Mouse (Mus musculus): ENCODE measurements around the gene Pde8b.
A peak's percentile ranks its signal among the peaks of the same experiment; 100 is the strongest.

The Pde8b gene

DNA sequence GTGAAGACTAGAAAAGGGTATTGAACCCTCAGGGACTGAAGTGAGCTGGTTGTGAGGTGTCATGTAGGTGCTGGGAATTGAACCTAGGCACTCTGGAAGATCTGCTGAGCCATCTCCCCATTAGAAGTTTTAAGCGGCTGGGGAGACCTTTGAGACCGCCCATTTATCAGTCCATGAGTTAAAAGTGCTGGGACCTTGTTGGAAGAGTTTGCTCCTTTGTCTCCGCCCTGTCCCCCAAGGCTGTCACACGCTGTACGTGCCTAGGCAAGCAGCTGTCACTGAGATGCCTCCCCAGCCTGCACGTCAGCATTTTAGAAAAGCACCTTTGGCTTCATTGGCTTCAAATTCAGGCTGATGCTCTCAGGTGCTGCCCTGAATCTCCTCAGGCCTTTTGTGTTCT is 229.9 kb downstream of the Pde8b start:
- no peak for DNase-seq (ENCODE audit: low spot score in 2 of 2)

DNA sequence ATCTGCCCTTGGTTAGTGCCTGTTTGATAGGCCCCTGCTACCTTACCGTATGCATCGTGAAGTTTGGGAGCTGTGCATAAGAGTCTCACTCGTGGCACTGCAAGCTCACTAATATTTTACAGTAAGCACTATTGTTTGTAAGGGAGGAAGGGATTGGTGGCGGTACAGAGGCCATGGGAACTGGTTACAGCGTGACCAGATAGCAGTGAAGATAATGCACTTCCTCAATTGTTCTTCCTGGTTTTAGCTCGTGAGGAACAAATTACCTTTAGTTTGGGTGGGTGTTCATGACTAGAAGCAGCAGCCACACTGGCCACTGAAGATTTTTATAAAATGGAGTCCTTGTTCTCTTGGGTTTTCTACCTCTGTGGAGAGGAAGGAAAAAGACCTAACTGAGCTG is 230.8 kb downstream of the Pde8b start:
- no peak for DNase-seq (ENCODE audit: low spot score in 2 of 2)

GRCm38 (mm10) chr13:95017916-95018315 is 232.2 kb downstream of the Pde8b start:
- DNase-seq (ENCODE audit: low spot score in 2 of 2): no peak

DNA sequence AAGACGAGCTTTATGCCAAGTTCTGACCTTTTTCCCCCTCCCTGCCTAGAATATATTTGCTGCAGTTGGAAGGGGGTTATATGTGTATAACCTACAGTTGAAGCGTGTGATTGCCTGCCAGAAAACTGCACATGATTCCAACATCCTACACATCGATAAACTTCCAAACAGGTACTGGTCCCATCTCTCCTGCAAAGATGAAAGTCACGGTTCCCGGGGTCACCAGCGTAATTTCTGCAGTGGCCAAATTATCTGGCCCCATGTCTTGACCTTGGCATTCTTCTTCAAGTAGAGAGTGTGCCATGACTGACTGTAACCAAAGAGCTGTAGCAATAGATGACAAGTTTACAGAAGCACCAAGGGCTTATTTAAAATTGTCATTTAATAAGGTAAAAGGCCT is 232.9 kb downstream of the Pde8b start:
- DNase-seq (ENCODE audit: low spot score in 2 of 2): no peak

GRCm38 (mm10) chr13:95011546-95012257 is 238.4 kb downstream of the Pde8b start:
- no peak for DNase-seq (ENCODE audit: low spot score in 2 of 2)

- no peak for DNase-seq (ENCODE audit: low spot score in 2 of 2)
Measured at GRCm38 (mm10) chr13:95009261-95009660, 240.9 kb downstream of the Pde8b start.

DNA sequence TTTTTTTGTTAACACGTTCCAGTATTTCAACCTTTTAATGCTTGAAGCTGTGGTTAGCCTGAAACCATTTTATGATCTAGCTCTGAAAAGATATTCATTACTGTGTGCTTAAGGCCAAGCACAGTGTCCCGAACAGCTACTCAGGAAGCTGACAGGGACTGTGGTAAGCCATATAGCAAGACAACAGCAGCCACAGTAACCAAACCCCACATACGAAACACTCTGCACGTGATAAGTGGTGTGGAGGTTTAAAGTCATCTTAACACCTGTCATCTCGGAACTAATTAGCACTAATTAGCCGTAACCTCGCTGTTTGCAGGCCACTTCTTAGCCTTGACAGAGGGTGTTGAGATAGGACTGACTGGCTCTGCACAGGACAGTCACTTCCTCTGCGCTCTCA is 242.9 kb downstream of the Pde8b start:
- DNase-seq (ENCODE audit: low spot score in 2 of 2): no peak

DNA sequence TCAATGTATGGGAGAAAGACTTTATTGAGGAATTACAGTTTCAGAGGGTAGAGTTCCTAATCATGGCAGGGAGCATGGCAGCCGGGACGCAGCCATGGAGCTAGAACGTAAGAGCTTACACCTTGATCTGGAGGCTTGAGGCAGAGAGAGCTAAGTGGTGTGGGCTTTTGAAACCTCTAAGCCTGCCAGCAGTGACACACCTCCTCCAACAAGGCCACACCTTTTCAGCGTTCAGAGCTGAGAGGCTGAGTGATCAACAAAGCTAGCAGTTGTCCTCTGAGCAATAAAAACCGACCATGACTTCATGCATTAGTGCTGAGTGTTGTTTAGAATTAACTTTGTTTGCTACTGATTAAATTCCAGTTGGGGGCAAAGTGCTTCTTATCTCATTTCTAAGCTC is 259.6 kb downstream of the Pde8b start:
- DNase-seq (ENCODE audit: low spot score in 2 of 2): no peak

GRCm38 (mm10) chr13:94979081-94979480 is 271.1 kb downstream of the Pde8b start:
- DNase-seq (ENCODE audit: low spot score in 2 of 2): peak in 1 of 2 experiments; percentile 2

GRCm38 (mm10) chr13:94976219-94977186 is 273.6 kb downstream of the Pde8b start, which contains the start of gene Wdr41:
Gene Wdr41, plus strand, starts transcription at chr13:94976344.
- peak; percentile 83 to 91 for DNase-seq (ENCODE audit: low spot score in 2 of 2)

DNA sequence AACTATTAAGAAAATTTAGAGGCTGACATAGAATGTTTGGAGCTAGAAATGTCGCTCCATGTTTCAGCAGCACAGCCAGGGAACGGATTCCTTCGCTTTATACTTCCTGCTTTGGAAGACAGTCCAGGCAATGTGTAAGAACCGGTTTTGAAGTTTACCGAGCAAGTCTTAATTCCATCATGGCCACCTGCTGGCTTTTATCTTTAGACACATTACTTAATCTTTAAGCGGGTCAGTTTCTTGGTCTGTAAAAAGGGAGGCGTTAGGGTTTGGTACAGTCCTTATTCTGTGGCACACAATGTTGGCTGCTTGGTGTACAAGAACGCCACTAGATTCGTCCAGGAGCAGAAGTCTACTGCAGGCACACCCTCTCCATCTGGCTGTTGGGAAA is 274.3 kb downstream of the Pde8b start:
- no peak for DNase-seq (ENCODE audit: low spot score in 2 of 2)

Data from heart, adult 9 months (tissue).